Mouse (Mus musculus) 3134 (cell line): ENCODE data around the gene Myadml2.
A peak's percentile ranks its signal among the peaks of the same experiment; 100 is the strongest.
"Not testable (repeated sequence)": the region's sequence is repeated elsewhere in the genome, so short reads cannot be mapped to it uniquely, and the experiment has no call there.

Source experiments
- DNase-seq: peaks from one replicate; pipeline ENCODE4 v3.0.0-alpha.2; 2011; ENCODE audit warnings: low spot score; ENCODE audit not compliant: insufficient read length; ENCODE audit errors: extremely low read depth

Myadml2 gene

GRCm38 (mm10) chr11:120648001-120648476 lies at the start of gene Myadml2:
Myadml2 (minus strand) TSS chr11:120648158.
- no peak for DNase-seq

DNA sequence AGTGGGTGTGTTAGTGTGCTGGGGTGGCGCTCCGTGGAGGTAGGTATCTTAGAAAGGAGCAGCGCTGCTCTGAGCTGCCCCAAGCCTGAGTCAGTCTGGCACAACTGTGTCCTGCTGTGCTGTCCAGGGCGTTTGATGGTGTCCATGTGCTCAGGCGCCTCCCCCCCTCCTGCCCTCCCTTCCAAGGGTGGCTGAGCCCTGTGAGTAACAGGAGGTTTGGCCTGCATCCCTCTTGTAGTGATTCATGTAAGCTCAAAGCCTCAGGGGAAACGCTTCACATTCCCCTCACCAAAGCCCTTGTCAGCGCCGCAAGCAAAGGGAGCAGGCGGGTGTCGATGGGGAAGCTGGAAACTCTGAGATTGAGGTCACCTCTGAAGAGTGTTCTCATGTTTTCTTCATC lies 49.8 kb upstream of the Myadml2 start:
- peak; percentile 94 for DNase-seq

DNA sequence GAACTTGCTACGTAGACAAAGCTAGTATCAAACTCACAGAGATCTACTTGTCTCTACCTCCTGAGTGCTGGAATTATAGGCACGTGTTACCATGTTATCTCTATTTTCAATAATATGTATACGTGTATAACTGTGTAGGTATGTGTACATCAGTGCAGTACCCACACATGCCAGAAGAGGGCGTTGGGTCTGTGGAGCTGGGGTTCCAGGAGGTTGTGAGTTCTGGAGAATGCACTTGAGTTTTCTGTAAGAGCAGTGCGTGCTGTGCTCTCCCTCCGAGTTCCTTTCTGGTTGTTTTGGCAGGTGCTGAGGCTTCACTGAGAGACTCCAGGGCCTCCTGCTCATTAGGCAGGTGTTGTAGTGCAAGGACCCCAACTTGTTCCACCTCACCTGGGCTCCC lies 48.6 kb upstream of the Myadml2 start:
- no peak for DNase-seq

DNA sequence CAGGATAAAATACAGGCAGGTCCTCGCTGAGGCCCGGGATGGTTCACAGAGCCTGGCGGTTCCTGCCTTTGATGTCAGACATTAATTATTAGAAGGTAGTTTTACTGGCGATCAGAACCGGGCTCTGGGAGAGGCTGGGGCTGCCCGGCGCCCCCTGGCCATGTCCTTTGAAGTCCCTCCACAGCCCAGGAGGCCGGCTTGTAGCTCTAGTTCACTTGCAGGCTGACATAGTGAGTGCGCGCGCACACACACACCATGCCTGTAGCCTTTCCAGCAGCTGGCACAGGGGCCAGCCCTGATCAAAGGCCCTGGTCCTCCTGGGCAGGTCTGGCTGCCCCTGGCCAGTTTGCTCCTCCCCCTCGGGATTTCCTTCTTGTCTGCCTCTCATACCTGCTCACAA lies 47.7 kb upstream of the Myadml2 start:
- DNase-seq, result no peak

DNA sequence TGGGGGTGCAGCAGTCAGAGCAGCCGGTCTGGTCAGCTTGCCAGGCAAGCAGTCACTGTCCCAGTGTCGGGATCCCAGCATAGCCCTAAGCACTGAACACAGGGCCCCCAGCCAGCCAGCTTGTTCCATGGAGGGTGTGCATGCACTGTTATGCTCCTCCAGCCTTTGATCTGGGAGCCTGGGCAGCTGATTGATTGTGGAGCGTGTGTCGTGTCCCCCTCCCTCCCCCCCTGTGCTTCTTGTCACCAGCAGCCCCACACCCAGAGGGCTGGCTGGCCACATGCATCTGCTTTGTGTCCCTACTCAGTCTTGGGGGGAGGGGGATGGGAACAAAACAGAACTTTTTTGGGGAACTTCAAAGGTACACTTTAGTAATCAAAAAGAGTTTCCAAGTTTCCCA lies 47.2 kb upstream of the Myadml2 start:
- DNase-seq, result no peak

GRCm38 (mm10) chr11:120693461-120693860 lies 45.5 kb upstream of the Myadml2 start:
- DNase-seq, result no peak

DNA sequence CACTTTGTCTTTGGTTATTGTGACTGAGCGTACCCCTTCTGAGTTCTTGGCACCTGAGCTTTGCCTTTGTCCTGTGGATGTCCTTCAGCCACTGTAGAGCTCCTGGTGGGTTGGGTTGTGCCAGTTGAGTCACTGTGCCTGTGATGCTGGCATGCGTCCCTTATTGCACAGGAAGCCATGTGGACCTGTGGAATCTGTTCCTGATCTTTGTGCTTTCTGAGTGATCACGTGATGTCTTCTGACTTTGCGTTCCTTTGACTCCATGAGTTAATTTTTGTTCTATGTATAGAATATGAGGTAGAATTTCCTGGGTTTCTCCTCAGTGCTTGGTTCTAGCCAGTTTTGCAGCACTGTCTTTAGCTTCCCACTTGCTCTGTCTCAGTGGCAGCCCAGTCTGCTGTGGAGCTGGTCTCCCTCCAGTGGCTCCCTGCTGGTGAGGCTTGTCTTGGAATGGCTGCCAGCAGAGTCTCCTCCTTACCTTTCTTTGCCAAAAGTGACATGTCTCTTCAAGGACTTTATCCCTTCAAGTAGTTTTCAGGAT lies 44.6 kb upstream of the Myadml2 start:
- peak; percentile 46 for DNase-seq

DNA sequence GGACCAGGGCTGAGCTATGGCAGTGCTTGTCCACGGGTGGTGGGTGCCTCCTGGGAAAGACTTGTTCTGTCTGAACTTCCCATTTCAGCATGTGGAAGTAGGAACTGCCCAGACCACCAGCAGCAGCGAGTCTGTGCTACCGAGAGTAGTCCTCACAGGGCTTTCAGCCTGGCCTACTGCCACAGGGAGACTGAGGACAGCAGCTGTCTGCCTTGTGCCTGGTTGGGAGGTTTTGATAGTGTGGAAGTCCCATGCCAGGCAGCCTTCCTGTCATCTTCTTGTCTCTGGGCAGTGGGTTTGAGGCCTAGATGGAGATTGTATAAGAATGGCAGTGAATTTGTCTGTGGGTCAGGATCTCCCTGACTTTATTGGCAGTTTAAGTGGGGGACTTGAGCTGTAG lies 41.4 kb upstream of the Myadml2 start:
- DNase-seq, result no peak

DNA sequence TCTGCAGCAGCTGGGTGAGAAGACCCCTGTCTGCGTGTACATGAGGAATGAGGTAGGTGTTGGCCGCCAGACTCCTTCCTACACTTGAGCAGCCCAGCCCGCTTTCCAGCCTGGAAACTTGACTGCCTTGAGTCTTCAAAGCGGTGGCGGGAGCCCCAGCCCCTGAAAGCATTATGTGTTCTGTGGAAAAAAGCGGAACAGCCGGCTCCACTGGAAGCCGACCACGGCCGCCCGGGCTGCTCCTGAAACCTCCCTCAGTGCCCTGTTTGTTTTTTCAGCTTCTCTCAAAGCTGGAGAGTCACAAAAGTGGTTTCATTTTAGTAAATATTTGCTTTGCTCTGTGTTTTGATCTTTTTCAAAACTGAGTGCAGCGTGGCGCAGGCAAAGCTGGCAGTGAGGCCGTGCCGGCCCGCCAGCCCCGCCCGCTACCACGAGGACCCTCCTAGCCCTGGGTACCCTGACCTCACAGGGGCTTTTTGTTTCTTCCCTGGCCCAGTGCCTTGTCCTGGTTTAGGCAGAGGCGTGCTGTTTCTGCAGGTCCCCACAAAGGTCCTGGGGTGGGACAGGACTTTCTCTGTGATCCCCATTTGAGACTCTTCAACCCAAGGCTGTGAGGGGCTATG lies 38.8 kb upstream of the Myadml2 start:
- no peak for DNase-seq

GRCm38 (mm10) chr11:120684660-120685059 lies 36.7 kb upstream of the Myadml2 start:
- DNase-seq, result no peak

DNA sequence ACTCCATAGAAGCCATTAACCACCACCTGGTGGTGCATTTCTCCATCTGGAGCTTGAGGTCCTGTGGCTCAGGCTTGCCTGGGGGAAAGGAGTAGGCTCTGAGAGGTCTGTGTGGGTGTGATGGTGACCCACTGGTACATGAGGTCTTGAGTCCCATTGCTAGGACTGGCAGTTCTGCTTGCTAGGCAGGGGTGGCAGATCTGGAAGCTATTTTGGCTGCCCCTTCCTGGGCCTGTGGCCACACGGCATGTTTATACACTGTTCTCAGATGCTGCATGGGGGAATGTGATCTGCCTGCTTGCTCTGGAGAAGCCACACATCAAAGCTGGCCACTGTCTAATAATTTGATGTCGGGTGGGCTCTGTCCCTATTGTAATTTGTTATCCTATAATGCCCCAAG lies 36.1 kb upstream of the Myadml2 start:
- no peak for DNase-seq

GRCm38 (mm10) chr11:120683536-120683935 lies 35.6 kb upstream of the Myadml2 start:
- DNase-seq, result no peak

DNA sequence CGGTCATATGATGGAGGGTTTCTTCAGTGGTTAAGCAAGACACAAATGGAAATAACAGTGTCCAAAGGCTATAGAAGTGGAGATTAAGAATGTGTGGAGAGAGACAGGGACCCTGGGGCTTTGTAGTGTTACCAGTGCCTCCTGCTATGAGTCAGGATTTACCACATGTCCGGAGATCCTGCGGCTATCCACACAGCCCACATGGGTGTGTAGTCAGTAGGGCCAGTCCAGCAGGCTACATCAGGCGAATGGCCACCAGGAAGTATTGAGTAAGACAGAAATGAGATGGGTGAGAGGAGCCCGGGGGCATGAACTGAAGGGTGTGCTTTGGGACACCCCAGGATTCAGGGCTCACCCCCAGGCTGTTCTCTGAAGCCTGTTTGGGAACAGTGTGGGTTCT lies 34.7 kb upstream of the Myadml2 start:
- DNase-seq, result peak; percentile 74

DNA sequence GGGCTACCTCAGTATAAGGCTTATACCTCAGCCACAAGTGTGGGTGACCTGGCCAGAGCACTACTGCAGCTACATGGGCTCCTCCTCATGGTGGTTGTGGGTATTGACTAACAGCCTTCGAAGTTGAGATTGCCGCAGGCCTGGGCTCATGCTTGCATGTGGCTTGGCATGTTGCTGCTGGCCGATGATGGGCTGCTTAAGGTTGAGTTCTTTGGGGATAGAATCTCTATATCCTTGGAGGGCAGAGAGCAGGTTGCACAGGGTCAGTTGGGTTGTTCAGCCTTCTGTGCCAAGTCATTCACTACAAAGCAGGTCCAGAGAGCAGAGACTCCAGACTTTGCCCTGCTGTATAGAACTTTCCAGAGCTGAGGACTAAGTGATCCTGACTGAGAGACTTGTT lies 32.0 kb upstream of the Myadml2 start:
- DNase-seq, result no peak

DNA sequence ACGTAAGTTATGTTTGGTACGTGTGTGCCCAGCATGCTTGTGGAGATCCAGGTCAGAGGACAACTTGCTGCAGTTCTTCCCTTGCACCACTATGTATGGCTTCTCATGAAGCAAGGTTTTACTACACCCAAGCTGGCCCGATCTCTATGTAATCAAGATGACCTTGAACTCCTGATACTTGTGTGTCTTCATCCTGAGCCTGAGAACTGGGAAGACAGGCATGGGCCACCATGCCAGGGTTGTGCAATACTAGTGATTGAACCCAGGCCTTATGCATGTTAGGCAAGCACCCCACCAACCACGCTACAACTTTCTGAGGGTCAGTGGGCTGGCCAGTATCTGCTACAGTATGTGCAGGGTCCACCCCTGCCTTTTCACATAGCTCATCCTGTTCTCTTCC lies 29.0 kb upstream of the Myadml2 start:
- DNase-seq, result no peak

DNA sequence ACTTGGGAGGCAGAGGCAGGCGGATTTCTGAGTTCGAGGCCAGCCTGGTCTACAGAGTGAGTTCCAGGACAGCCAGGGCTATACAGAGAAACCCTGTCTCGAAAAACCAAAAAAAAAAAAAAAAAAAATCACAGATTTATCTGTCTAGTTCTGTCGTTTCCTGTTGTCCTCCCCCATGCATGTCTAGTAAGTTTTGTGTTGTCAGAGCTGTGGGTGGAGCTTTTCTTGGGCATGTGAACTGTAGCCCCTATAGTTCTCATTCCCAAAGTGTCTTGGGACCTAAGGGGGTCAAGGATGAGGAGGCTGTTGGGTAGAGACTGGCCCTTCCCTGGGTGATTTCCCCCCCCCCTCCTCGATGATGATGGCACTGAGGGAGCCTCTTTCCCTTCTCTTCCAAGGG lies 27.9 kb upstream of the Myadml2 start:
- not testable (repeated sequence) for DNase-seq

DNA sequence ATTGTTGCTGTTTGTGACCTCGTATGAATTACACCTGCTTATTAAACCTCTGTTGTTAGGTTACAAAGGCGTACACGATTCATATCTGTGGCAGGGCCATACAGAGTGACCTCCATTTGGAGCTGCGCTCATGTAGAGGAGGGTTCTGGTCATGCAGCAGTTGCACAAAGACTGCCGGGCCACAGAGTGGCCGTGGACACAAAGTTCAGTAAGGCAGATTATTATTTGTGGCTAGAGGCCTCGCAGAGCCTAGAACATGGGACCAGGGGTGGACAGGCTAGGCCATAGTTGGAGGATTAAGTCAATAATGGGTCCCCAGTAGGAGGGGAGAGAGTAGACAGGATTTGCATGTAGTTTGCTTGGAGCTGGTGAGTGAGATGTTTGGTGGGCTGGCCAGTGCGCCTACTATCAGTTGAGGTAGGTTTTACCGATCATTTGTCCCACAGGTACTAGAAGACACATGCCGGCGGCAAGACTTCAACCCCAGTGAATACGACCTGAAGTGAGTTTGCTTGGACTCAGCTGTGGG lies 25.7 kb upstream of the Myadml2 start:
- DNase-seq, result no peak

DNA sequence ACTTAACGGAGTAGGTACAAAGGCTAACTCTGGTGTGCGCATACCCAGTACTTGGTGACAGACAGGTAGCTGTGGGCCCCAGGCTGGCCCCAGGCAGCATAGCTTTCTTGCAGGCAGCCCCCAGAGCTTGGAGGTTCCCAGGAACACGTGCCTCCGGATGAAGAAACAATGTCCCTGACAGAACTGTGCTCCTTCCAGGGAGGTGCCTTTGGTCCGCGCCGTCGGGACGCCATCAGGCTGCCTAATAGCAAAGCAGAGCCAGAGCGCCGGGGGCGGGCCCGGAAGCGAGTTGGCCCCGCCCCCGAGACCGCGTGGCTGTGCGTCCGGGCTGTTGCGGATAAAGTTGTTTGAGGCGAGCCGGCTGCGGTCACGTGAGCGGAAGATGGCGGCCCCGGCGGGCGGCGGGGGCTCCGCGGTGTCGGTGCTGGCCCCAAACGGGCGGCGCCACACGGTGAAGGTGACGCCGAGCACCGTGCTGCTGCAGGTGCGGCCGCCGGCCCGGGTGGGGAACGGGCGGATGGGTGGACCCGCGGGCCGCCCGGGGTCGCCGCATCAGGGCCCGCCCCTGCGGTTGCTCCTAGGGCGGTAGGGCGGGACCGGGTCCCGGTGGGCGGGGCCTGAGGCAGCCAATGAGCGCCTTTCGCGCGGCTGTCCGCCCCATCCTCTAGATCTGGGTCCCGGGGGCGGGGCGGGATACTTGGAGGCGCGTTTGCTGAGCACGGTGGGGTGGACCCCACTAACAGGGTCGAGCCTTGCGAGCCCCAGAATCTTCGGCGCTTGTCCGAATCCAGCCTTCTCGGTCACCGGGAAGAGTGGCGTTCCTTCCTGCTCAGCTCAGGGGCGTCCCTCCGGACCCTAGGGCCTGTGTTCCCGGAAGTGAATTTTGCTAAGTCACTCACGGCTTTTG lies 25.0 kb upstream of the Myadml2 start, which contains the start of gene Aspscr1:
Gene Aspscr1, plus strand, starts transcription at position 287 of the 907 bp plus-strand sequence.
- peak; percentile 99 for DNase-seq

GRCm38 (mm10) chr11:120666617-120667016 lies 18.7 kb upstream of the Myadml2 start:
- no peak for DNase-seq

DNA sequence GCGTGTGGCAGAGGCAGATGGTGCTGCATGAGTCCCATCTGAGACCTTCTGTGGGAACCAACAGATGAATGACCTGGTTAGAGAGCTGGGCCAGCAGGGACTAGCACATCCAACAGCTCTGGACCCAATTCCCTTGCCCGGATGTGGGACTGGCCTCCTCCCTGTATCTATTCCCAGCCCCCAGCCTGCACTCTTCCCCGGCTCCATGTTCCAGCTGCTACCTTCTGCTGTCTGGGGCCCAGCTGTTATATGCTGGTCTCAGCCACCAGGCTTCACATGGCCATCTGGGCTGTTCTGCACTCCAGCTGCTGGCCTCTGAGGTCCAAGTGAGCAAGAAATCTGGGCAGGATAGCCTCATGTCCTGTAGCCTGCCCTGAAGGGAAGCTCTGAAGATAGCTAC lies 17.4 kb upstream of the Myadml2 start:
- no peak for DNase-seq

- DNase-seq, result no peak
Measured at GRCm38 (mm10) chr11:120663714-120664113, 15.8 kb upstream of the Myadml2 start.
